Comparison of ENCODE assay signal across 22 mouse cellular contexts in genomic region chr4:32025105-32025504, GRCm38 (mm10).
"Had no signal": no experiment of that assay in that cellular context is flagged by ENCODE, and none has a peak within 500 bp of the region (broad histone marks: within the 10 kb centered on the region; RNA-seq: fewer than 3 reads in every experiment).

No protein-coding gene starts in this region.

- H3K4me3 ChIP-seq: liver, embryonic 13.5 days; liver, embryonic 15.5 days; lung, embryonic 15.5 days; megakaryocyte, embryonic 14.5 days; midbrain, embryonic 13.5 days; midbrain, embryonic 15.5 days; neural tube, embryonic 13.5 days; neural tube, embryonic 15.5 days had no signal

- ATAC-seq: liver, postnatal 0 days; midbrain, embryonic 13.5 days; midbrain, embryonic 15.5 days had no signal

- DNase-seq: liver, embryonic 13.5 days; liver, postnatal 0 days; lung, adult 2 months; lung, postnatal 10 days; retina, postnatal 1 day; right cerebral cortex, adult 18-20 months; right cerebral cortex, postnatal 25 days; right cerebral cortex, postnatal 4 days; spleen, adult 18-20 months; thymus, adult 18-20 months; thymus, postnatal 14 days; thymus, postnatal 36 days had no signal

- H3K27me3 ChIP-seq: liver, embryonic 13.5 days; liver, embryonic 15.5 days; lung, embryonic 15.5 days; megakaryocyte, embryonic 14.5 days; midbrain, embryonic 13.5 days; midbrain, embryonic 15.5 days; neural tube, embryonic 13.5 days; neural tube, embryonic 15.5 days had no signal

- H3K4me1 ChIP-seq: liver, embryonic 13.5 days; liver, embryonic 15.5 days; lung, embryonic 15.5 days; midbrain, embryonic 13.5 days; midbrain, embryonic 15.5 days; neural tube, embryonic 13.5 days; neural tube, embryonic 15.5 days had no signal

- H3K9ac ChIP-seq: liver, embryonic 13.5 days; liver, embryonic 15.5 days; liver, postnatal 0 days; lung, embryonic 15.5 days; midbrain, embryonic 13.5 days; midbrain, embryonic 15.5 days; neural tube, embryonic 13.5 days; neural tube, embryonic 15.5 days had no signal

- H3K4me2 ChIP-seq: liver, embryonic 11.5 days; liver, embryonic 13.5 days; liver, embryonic 15.5 days; lung, embryonic 15.5 days; midbrain, embryonic 11.5 days; midbrain, embryonic 13.5 days; midbrain, embryonic 15.5 days; neural tube, embryonic 13.5 days; neural tube, embryonic 15.5 days had no signal

- H3K27ac ChIP-seq: liver, embryonic 13.5 days; liver, embryonic 15.5 days; lung, embryonic 15.5 days; macrophage; midbrain, embryonic 13.5 days; midbrain, embryonic 15.5 days; neural tube, embryonic 13.5 days; neural tube, embryonic 15.5 days had no signal

- H3K9me3 ChIP-seq: liver, embryonic 13.5 days; liver, embryonic 15.5 days; lung, embryonic 15.5 days; megakaryocyte, embryonic 14.5 days; midbrain, embryonic 13.5 days; midbrain, embryonic 15.5 days; neural tube, embryonic 13.5 days; neural tube, embryonic 15.5 days had no signal
